Mouse (Mus musculus): ENCODE data around the gene Numb.

DNA sequence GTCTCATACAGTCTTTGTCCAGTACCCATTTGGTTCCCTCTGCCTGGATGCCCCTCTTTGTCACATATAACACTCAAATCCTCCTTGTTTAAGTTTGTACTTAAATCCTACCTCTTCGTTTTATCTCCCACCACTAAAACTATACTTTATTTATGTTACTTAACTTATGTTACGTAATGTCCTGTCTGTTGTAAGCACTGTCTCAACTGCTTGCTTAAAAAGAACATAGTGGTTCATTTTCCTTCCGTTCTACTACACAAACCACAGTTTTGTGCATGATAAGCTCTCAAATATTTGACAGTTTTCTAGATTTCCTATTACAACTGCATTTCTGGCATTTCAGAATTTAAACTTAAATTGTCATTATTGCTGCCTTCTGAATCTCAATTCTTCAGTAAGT, 59.9 kb downstream of the Numb start:
- TF ChIP-seq CTCF (IDR thresholded peaks at IDR 0.05; ENCODE audit: control insufficient read depth, insufficient read depth, low read length) (no peak), POLR2A (IDR thresholded peaks at IDR 0.05; ENCODE audit: borderline replicate concordance, control insufficient read depth, low read depth, low read length) (no peak)

Data from bone marrow, adult 2 months (tissue).